Mouse (Mus musculus): ENCODE results near the gene Snx29. TPM values are rescaled to one million over a fixed set of nuclear protein-coding genes. Genes with fewer than 3 reads are reported as not detected.

Snx29 gene
- polyA plus RNA-seq, 1 experiment from 2014 or later: 12.5 TPM

- no peak for DNase-seq (ENCODE audit: low spot score)
- Histone ChIP-seq H3K4me1 (no peaks in the 10 kb centered on the region), H3K9me3 (replicated peaks) (no peaks in the 10 kb centered on the region), H3K27ac (no peak overlapping the region), H3K27me3 (ENCODE audit: low read depth, poor library complexity, severe bottlenecking) (no peaks in the 10 kb centered on the region), H3K4me3 (no peak overlapping the region), H3K36me3 (no peaks in the 10 kb centered on the region)
- WGBS: 90% methylated on average over 2 of the region's 2 CpGs
Measured at GRCm38 (mm10) chr16:11753466-11753865, 430.8 kb downstream of the Snx29 start.

GRCm38 (mm10) chr16:11754136-11754535 is 431.4 kb downstream of the Snx29 start:
- no peak for DNase-seq (ENCODE audit: low spot score)
- WGBS: 88% methylated on average over 2 of the region's 2 CpGs

GRCm38 (mm10) chr16:11755281-11756066 is 432.8 kb downstream of the Snx29 start:
- WGBS: 83% methylated on average over 9 of the region's 9 CpGs
- no peak for DNase-seq (ENCODE audit: low spot score)
- H3K36me3 ChIP-seq: no peaks in the 10 kb centered on the region

More at GRCm38 (mm10) chr16:11754136-11754535, 431.4 kb downstream of the Snx29 start:
- Histone ChIP-seq H3K27ac (no peak overlapping the region), H3K4me3 (no peak overlapping the region), H3K4me1 (no peaks in the 10 kb centered on the region), H3K27me3 (ENCODE audit: low read depth, poor library complexity, severe bottlenecking) (no peaks in the 10 kb centered on the region), H3K9me3 (replicated peaks) (no peaks in the 10 kb centered on the region), H3K36me3 (no peaks in the 10 kb centered on the region)

GRCm38 (mm10) chr16:11756598-11757245 is 434.0 kb downstream of the Snx29 start:
- Histone ChIP-seq H3K36me3 (no peaks in the 10 kb centered on the region), H3K27ac (no peak overlapping the region), H3K4me3 (no peak overlapping the region), H3K27me3 (ENCODE audit: low read depth, poor library complexity, severe bottlenecking) (no peaks in the 10 kb centered on the region), H3K4me1 (no peaks in the 10 kb centered on the region), H3K9me3 (replicated peaks) (no peaks in the 10 kb centered on the region)
- 76% methylated on average over 1 of the region's 1 CpGs for WGBS
- no peak for DNase-seq (ENCODE audit: low spot score)

More at GRCm38 (mm10) chr16:11755281-11756066, 432.8 kb downstream of the Snx29 start:
- H3K27me3 ChIP-seq (ENCODE audit: low read depth, poor library complexity, severe bottlenecking): no peaks in the 10 kb centered on the region
- no peaks in the 10 kb centered on the region for H3K4me1 ChIP-seq
- H3K27ac ChIP-seq: no peak overlapping the region
- no peak overlapping the region for H3K4me3 ChIP-seq
- H3K9me3 ChIP-seq (replicated peaks): no peaks in the 10 kb centered on the region

- Histone ChIP-seq H3K27me3 (ENCODE audit: low read depth, poor library complexity, severe bottlenecking) (no peaks in the 10 kb centered on the region), H3K4me3 (no peak overlapping the region), H3K27ac (no peak overlapping the region), H3K4me1 (no peaks in the 10 kb centered on the region), H3K9me3 (replicated peaks) (no peaks in the 10 kb centered on the region), H3K36me3 (no peaks in the 10 kb centered on the region)
- no peak for DNase-seq (ENCODE audit: low spot score)
- WGBS: 92% methylated on average over 8 of the region's 8 CpGs
Measured at GRCm38 (mm10) chr16:11757471-11757870, 434.8 kb downstream of the Snx29 start.

- H3K4me3 ChIP-seq: no peak overlapping the region
- no peaks in the 10 kb centered on the region for H3K27me3 ChIP-seq (ENCODE audit: low read depth, poor library complexity, severe bottlenecking)
- no peaks in the 10 kb centered on the region for H3K4me1 ChIP-seq
- H3K9me3 ChIP-seq (replicated peaks): no peaks in the 10 kb centered on the region
- WGBS: 92% methylated on average over 7 of the region's 7 CpGs
- no peaks in the 10 kb centered on the region for H3K36me3 ChIP-seq
- no peak overlapping the region for H3K27ac ChIP-seq
- DNase-seq (ENCODE audit: low spot score): no peak
Measured at GRCm38 (mm10) chr16:11757951-11758350, 435.2 kb downstream of the Snx29 start.

- H3K4me3 ChIP-seq: no peak overlapping the region
- no peaks in the 10 kb centered on the region for H3K36me3 ChIP-seq
- H3K4me1 ChIP-seq: no peaks in the 10 kb centered on the region
- H3K27me3 ChIP-seq (ENCODE audit: low read depth, poor library complexity, severe bottlenecking): no peaks in the 10 kb centered on the region
- DNase-seq (ENCODE audit: low spot score): no peak
- 0 out of 2 replicates have a peak, but pooled peaks cover 2% of the 10 kb centered on the region for H3K9me3 ChIP-seq (replicated peaks)
- WGBS: 70% methylated on average over 2 of the region's 2 CpGs
- H3K27ac ChIP-seq: no peak overlapping the region
Measured at GRCm38 (mm10) chr16:11772318-11772717, 449.6 kb downstream of the Snx29 start.

GRCm38 (mm10) chr16:11774321-11774720 is 451.6 kb downstream of the Snx29 start:
- no peak overlapping the region for H3K4me3 ChIP-seq
- H3K4me1 ChIP-seq: no peaks in the 10 kb centered on the region
- H3K27me3 ChIP-seq (ENCODE audit: low read depth, poor library complexity, severe bottlenecking): no peaks in the 10 kb centered on the region
- 0 out of 2 replicates have a peak, but pooled peaks cover 2% of the 10 kb centered on the region for H3K9me3 ChIP-seq (replicated peaks)
- H3K27ac ChIP-seq: no peak overlapping the region
- no peak for DNase-seq (ENCODE audit: low spot score)
- WGBS: 95% methylated on average over 1 of the region's 1 CpGs
- no peaks in the 10 kb centered on the region for H3K36me3 ChIP-seq

GRCm38 (mm10) chr16:11776528-11776927 is 453.8 kb downstream of the Snx29 start:
- DNase-seq (ENCODE audit: low spot score): no peak
- Histone ChIP-seq H3K27me3 (ENCODE audit: low read depth, poor library complexity, severe bottlenecking) (no peaks in the 10 kb centered on the region), H3K9me3 (replicated peaks) (no peaks in the 10 kb centered on the region), H3K27ac (no peak overlapping the region), H3K36me3 (no peaks in the 10 kb centered on the region), H3K4me3 (no peak overlapping the region), H3K4me1 (peaks cover 4% of the 10 kb centered on the region; the same call in 1 of the 2 replicates)
- 82% methylated on average over 3 of the region's 3 CpGs for WGBS

GRCm38 (mm10) chr16:11778191-11778590 is 455.5 kb downstream of the Snx29 start:
- Histone ChIP-seq H3K27me3 (ENCODE audit: low read depth, poor library complexity, severe bottlenecking) (no peaks in the 10 kb centered on the region), H3K36me3 (no peaks in the 10 kb centered on the region), H3K4me3 (no peak overlapping the region), H3K4me1 (peaks cover 6% of the 10 kb centered on the region; the same call in 1 of the 2 replicates), H3K27ac (no peak overlapping the region), H3K9me3 (replicated peaks) (no peaks in the 10 kb centered on the region)
- DNase-seq (ENCODE audit: low spot score): no peak
- 84% methylated on average over 5 of the region's 5 CpGs for WGBS

GRCm38 (mm10) chr16:11778715-11779460 is 456.2 kb downstream of the Snx29 start:
- Histone ChIP-seq H3K4me3 (no peak overlapping the region), H3K4me1 (peaks cover 6% of the 10 kb centered on the region; the same call in 1 of the 2 replicates), H3K27ac (no peak overlapping the region), H3K27me3 (ENCODE audit: low read depth, poor library complexity, severe bottlenecking) (no peaks in the 10 kb centered on the region), H3K36me3 (no peaks in the 10 kb centered on the region), H3K9me3 (replicated peaks) (no peaks in the 10 kb centered on the region)
- DNase-seq (ENCODE audit: low spot score): no peak
- WGBS: 92% methylated on average over 9 of the region's 9 CpGs

GRCm38 (mm10) chr16:11782082-11782481 is 459.4 kb downstream of the Snx29 start:
- no peak overlapping the region for H3K4me3 ChIP-seq
- 27% methylated on average over 2 of the region's 2 CpGs for WGBS

GRCm38 (mm10) chr16:11783337-11783736 is 460.6 kb downstream of the Snx29 start:
- H3K36me3 ChIP-seq: no peaks in the 10 kb centered on the region
- no peaks in the 10 kb centered on the region for H3K9me3 ChIP-seq (replicated peaks)
- H3K4me1 ChIP-seq: peaks cover 6% of the 10 kb centered on the region; the same call in 1 of the 2 replicates
- H3K4me3 ChIP-seq: no peak overlapping the region
- no peak for DNase-seq (ENCODE audit: low spot score)
- no peak overlapping the region for H3K27ac ChIP-seq
- no peaks in the 10 kb centered on the region for H3K27me3 ChIP-seq (ENCODE audit: low read depth, poor library complexity, severe bottlenecking)

More at GRCm38 (mm10) chr16:11782082-11782481, 459.4 kb downstream of the Snx29 start:
- Histone ChIP-seq H3K27me3 (ENCODE audit: low read depth, poor library complexity, severe bottlenecking) (no peaks in the 10 kb centered on the region), H3K36me3 (no peaks in the 10 kb centered on the region), H3K9me3 (replicated peaks) (no peaks in the 10 kb centered on the region), H3K27ac (no peak overlapping the region), H3K4me1 (peaks cover 6% of the 10 kb centered on the region; the same call in 1 of the 2 replicates)
- no peak for DNase-seq (ENCODE audit: low spot score)
